Mouse (Mus musculus) gastrocnemius, adult 8-10 months (tissue): ENCODE measurements around the gene Tbx21. TPM values are rescaled to one million over a fixed set of nuclear protein-coding genes. Genes with fewer than 3 reads are reported as not detected.

Source experiments
- DNase-seq, 2 experiments: peaks; one replicate each; pipeline ENCODE4 v3.0.0; 2022; ENCODE audit warnings: low spot score in 2 of 2
- total RNA-seq, 4 experiments: library from RNA; stranded (reverse); gene quantifications; 2 replicates each; pipeline ENCODE4 v1.2.4; 2022

Gene Tbx21
- total RNA-seq, 4 experiments from 2014 or later: 0.19 to 0.58 (median 0.39) TPM

- no peak for DNase-seq
Observed at GRCm38 (mm10) chr11:97084821-97085505, 30.2 kb downstream of the Tbx21 start.

DNA sequence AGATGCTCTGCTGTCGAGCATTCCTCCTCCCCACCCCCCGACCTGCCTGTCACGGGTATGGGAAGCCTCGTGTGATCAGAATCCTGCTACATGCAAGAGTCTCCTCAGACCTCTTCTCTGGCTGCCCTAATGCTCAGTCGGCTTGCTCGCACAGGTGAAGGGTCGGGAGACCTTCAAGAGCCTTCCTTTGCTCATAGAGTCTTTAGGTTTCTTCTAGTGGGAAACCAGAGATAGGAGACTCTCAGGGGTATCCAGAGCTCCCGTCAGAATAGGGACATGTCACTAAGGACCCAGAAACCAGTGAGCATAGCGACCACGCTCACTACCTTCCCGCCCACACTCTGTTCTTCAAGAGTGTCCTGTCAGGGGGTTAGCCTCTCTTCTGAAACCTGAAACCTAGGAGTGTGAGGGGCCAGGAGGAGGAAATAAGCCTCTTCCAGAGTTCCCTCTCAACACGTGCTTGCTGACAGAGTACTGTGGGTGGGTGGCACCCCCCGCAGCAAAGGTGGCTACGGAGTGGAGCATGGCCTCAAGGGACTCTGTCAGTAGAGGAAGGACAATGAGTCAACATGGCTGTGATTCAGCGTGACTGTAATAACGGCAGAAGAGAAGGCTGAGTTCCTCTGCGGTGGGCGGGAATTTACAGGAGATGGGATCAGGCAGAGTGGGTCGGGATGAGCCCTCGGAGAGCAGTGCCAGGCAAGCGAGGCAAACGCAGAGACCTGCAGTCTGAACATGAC, 31.6 kb downstream of the Tbx21 start:
- no peak for DNase-seq

- peak in 1 of 2 experiments; percentile 30 for DNase-seq
Observed at GRCm38 (mm10) chr11:97082977-97083376, 32.2 kb downstream of the Tbx21 start.

GRCm38 (mm10) chr11:97080291-97080690, 34.8 kb downstream of the Tbx21 start:
- no peak for DNase-seq

- DNase-seq: no peak
Observed at GRCm38 (mm10) chr11:97078751-97079150, 36.4 kb downstream of the Tbx21 start.

DNA sequence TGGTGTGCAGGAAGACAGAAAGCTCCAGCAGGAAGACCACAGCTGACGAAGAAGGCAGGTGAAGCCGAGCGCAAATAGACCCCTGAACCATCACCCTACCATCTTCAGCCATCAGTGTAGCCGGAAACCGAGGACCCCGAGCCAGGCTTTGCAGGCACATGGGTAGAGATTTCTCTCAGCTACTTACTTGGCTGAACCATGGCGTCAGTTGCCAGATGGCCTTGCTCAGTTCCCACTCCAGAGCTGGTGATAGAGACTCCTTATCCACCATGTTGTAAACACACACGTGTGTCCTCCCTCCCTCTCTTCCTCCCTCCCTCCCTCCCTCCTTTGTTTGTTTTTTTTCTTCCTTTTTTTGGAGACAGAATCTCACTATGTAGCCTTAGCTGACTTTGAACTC, 40.9 kb downstream of the Tbx21 start:
- DNase-seq: no peak

DNA sequence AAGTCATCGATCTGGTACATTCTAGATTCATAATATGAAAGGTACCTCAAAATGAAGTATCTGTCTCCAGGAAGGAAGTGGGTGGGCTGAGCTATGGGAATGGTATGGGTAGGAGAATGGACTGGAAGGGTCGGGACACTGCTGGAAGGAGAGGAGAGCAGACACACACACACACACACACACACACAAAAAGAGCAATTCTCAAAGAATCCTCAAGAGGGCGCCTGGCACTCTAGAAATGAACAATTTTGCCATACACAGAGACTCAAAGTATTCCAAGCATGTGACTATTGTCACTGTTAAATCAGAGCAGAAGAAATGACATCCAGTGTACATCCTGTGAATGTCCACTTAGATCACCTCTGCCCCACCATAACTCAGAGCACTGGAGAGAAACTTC, 42.6 kb downstream of the Tbx21 start:
- no peak for DNase-seq

GRCm38 (mm10) chr11:97071129-97071528, 44.0 kb downstream of the Tbx21 start:
- DNase-seq: peak; percentile 62 to 68

DNA sequence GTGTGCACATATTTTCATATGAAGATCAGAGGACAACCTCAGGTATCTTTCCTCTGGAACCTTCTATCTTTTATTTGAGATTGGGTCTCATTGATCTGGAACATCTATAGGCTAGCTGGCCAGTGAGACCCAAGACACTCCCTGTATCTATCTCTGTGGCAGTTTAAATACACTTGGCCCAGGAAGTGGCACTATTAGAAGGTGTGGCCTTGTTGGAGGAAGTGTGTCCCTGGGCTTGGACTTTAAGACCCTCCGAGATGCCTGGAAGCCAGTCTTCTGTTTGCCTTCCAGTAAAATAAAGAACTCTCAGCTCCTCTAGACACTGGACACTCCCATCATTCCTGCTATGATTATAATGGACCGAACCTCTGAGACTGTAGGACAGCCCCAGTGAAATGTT, 45.4 kb downstream of the Tbx21 start:
- no peak for DNase-seq

DNA sequence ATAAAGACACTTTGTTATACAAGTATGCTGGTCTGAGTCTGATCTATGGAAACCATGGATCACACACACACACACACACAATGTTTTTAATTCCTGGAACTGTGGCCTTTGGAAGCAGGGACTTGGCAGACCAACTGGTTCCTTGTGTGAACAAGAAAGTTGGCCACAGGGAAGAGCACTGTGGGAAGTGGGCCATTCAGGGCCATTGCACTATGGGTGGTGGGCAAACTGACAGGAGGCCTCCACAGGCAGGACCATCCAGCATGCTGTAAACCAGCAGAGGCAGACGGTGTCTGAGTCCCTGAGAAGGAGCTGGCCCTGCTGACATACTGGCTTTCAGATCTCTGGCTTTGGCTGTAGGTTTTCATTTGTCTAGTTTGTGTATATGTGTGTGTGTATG, 45.8 kb downstream of the Tbx21 start:
- DNase-seq: no peak

GRCm38 (mm10) chr11:97066656-97067360, 48.3 kb downstream of the Tbx21 start:
- no peak for DNase-seq

DNA sequence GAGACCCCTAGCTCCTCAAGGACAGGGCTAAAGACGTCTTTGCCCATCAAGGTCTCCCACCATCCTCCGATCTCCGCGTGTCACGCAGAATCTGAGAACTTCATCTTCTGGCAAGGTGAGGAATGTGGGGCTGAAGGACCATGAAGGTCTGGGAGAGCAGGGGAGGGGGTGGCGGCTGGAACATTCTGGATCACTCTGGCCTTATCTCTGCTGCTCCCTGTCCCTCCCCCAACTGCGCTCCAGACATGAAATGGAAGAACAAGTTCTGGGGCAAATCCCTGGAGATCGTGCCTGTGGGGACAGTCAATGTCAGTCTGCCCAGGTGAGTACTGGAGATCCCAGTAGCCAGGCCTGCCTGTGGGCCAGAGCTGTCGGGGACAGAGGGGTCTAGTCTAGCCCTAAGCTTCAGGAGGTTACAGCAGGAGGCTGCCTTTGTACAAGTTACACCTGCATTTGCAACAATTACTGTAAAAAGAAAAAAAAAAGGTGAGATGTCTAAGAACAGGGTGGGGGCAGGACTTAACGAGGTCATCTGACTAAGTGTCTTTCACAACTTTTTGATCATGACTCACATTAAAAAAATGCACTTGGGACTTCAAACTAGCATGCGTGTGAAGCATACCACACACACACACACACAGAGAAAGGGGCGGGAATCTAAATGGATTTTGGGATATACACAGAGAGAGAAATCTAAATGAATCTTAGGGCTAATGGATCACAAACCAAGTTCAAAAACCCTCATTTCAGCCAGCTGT, 49.4 kb downstream of the Tbx21 start:
- DNase-seq: no peak

DNA sequence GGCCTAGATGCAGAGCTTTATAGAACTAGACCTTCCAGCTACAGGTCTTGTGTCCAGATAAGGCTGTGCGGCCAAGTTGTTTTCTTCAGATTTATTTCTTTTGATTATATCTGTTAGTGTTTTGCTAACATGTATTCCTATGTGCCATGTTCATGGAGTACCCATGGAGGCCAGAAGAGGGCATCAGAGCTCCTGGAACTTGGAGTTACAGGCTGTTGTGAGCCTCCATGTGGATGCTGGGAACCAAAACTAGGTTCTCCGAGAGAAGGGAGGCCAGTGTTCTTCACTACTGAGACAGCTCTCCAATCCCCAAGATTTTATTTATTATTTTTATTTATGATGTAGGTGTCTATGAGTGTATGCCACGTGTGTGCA, 51.2 kb downstream of the Tbx21 start:
- no peak for DNase-seq

- no peak for DNase-seq
Observed at GRCm38 (mm10) chr11:97063274-97063920, 51.7 kb downstream of the Tbx21 start.

GRCm38 (mm10) chr11:97052219-97052646, 62.9 kb downstream of the Tbx21 start:
- DNase-seq: no peak

DNA sequence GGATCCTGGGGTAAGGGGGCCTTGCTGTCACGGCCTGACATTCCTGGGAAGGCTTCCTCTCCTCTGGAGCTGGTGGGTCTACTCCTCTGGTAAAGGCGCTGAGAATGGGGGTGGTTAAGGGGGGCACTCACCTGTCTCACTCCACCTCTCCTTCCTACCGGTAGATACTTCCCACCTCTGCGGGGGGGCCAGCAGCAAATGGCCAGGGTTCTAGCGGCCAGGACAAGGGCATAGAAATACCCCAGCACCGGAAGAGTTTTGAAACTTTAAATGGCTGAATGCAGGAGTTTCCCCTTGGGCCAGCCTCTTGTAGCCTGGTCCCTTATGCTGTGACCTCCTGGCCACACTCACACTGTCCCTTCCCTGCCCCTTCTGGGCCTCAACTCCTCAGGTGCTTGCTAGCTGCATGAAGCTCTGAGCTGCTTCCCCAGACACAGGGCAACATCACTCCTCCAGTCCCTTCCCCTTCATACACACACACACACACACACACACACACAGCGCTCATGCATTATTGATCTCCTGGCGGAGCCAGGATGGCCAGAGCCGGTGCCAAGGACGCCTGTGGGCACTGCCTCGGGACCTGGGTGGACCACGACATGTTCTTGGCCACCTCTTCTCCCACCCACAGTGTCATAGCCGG, 64.1 kb downstream of the Tbx21 start:
- DNase-seq: no peak

DNA sequence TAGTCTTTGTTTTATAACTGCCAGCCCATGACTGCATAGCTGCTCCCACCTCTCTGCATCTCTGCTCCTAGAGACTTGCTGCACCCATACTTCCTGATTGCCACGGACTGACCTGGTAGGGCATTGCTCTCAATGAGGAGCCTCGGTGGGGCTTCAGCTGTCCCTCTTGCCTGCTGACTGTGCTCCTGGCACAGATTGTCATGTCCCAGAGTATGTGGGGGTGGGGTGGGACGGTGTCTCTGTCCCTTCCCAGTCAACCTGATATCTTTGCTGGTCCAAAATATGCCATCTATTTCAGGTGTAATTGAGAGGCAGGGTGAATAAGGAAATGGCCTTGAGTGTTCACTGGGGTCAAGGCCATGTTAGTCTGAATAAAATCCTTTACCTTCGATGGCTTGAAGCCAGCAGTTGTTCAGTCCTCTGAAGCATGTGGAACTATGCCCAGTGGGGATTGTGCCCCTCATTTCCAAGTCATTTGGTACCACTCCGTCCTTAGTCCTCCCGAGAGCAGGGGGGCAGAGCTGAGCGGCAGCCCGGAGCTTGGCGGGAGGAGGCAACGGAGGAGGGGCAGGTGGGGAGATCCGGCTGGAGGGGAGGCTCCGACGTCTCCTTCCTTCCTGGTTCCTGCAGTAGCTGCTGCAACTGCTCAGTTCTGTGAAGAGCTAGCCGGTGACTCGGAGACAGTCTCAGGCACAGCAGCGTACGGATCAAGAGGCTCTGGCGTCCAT, 64.8 kb downstream of the Tbx21 start, which contains the start of gene Osbpl7:
TSS of gene Osbpl7 (plus strand) at position 413 of the 728 bp plus-strand sequence.
- peak; percentile 47 for DNase-seq

DNA sequence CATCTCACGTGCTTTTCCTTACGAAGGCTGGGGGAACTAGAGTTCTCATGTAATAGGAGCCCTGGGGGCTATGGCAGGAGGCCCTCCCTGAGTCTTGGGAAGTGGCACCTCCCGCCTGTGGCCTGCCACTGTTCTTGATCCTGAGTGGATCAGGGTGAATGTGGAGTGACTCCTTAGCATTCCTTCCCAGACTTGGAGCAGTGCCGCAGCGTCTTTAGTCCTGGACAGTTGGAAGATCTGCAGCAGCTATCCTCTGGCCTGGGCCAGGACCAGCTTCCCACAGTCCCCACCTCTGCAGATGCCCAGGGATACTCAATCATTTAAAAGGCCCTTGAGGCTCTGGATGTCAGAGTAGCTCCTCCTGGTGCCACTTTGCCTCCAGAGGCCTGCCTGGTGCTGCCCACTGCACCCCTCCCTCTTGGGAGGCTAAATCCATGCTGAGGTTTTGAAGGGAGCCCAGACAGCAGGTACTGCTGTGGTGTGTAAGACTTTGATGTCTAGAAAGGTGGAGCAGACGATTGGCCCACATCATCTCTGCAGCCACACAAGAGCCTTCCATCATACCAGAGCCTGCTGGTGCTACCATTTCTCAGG, 65.5 kb downstream of the Tbx21 start:
- DNase-seq: no peak

DNA sequence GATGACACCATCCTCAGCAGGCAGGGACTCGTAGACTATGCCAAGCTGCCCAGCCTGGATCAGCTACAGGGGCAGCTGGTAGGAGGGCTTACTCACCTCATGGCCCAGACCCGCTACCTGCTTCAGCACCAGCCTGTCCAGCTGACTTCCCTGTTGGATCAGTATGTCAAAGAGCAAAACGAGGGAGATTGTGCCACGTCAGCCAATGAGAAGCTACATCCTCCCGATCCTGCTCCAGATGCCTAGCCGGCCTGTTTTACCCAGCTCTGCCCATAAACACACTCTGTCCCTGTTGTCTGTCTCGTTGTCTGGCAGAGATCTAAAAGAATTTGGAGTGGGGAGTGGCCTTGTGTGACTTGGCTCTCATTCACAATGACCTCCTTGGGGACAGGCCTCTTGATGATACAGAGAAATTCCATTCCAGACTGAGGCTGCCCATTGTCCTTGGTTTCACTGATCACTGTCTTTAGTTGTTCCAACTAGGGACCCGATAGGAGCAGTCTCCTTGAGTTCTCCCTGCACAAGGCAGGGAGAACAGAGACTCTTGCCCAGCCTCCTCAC, 67.0 kb downstream of the Tbx21 start:
- no peak for DNase-seq
